Mouse (Mus musculus): ENCODE results near the gene 4921507P07Rik.
"Not testable (repeated sequence)": the region's sequence is repeated elsewhere in the genome, so short reads cannot be mapped to it uniquely, and the experiment has no call there.

Gene 4921507P07Rik

GRCm38 (mm10) chr6:50557566-50557965 lies 38.9 kb downstream of the 4921507P07Rik start:
- DNase-seq: no peak

GRCm38 (mm10) chr6:50554223-50554622 lies 42.2 kb downstream of the 4921507P07Rik start:
- not testable (repeated sequence) for DNase-seq

GRCm38 (mm10) chr6:50552881-50553518 lies 43.4 kb downstream of the 4921507P07Rik start:
- no peak for DNase-seq

GRCm38 (mm10) chr6:50549791-50550190 lies 46.6 kb downstream of the 4921507P07Rik start:
- no peak for DNase-seq

- no peak for DNase-seq
These were observed 47.4 kb downstream of the 4921507P07Rik start for GRCm38 (mm10) chr6:50549051-50549450.

GRCm38 (mm10) chr6:50545412-50546043 lies 50.9 kb downstream of the 4921507P07Rik start:
- DNase-seq: no peak

GRCm38 (mm10) chr6:50542535-50542934 lies 53.9 kb downstream of the 4921507P07Rik start:
- no peak for DNase-seq

GRCm38 (mm10) chr6:50539641-50540040 lies 56.8 kb downstream of the 4921507P07Rik start:
- DNase-seq: no peak

- DNase-seq: peak; percentile 83
These were observed 60.0 kb downstream of the 4921507P07Rik start for GRCm38 (mm10) chr6:50536461-50536892.

- no peak for DNase-seq
These were observed 61.1 kb downstream of the 4921507P07Rik start for GRCm38 (mm10) chr6:50535346-50535745.

- DNase-seq: no peak
These were observed 64.5 kb downstream of the 4921507P07Rik start for GRCm38 (mm10) chr6:50531920-50532319.

GRCm38 (mm10) chr6:50531003-50531402 lies 65.4 kb downstream of the 4921507P07Rik start:
- no peak for DNase-seq

- no peak for DNase-seq
These were observed 67.2 kb downstream of the 4921507P07Rik start for GRCm38 (mm10) chr6:50529194-50529593.

GRCm38 (mm10) chr6:50527416-50527815 lies 69.0 kb downstream of the 4921507P07Rik start:
- DNase-seq: no peak

- DNase-seq: peak; percentile 78
These were observed 69.8 kb downstream of the 4921507P07Rik start for GRCm38 (mm10) chr6:50526597-50527024.

GRCm38 (mm10) chr6:50525846-50526245 lies 70.6 kb downstream of the 4921507P07Rik start:
- no peak for DNase-seq

GRCm38 (mm10) chr6:50524261-50524896 lies 72.1 kb downstream of the 4921507P07Rik start:
- DNase-seq: no peak
